Mouse (Mus musculus) mature B cell (primary cell): Measurements from ENCODE around the gene Grin2b.
"Not testable (repeated sequence)": the region's sequence is repeated elsewhere in the genome, so short reads cannot be mapped to it uniquely, and the experiment has no call there.

Experiments
- in situ Hi-C: fragments of 300-500 bp; cut with MboI; formaldehyde crosslinking; loops from 2 replicates; pipeline ENCODE4 v1.14.3; 2019

Gene Grin2b

DNA sequence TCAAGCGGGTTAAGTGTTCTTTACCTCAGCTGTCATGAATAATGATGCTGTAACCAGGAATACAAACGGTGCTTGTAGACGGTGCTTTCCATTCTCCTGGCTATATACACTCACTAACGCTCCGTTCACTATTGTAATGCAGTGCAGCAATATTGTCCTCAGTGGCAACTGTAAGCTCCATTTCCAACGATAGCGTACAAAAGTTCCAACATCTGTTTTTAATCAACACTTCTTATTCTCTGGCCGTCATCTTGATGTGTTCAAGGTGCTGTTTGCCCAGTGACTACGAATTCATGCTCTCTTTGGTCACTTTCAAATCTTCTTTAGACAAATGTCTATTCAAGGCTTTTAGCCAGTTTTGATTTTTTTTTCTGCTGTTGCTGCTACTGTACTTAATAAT lies 480.8 kb downstream of the Grin2b start:
- in situ Hi-C loops = no loop called here

DNA sequence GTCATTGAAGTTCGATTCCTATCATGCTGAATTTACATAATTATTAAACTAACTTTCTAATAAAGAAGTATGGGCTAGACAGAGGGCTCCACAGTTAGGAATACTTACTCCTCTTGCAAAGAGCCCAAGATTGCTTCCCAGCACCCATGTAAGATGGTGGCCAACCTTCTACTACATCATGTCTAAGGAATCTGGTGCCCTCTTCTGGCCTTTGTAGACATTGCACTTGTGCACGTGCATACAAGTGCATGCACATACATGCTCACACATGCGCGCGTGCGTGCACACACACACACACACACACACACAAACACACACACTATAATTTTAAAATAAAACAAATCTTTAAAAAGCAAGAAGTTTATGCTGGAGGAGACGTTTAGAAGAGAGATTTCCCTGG lies 481.8 kb downstream of the Grin2b start:
- in situ Hi-C loops = no loop called here

DNA sequence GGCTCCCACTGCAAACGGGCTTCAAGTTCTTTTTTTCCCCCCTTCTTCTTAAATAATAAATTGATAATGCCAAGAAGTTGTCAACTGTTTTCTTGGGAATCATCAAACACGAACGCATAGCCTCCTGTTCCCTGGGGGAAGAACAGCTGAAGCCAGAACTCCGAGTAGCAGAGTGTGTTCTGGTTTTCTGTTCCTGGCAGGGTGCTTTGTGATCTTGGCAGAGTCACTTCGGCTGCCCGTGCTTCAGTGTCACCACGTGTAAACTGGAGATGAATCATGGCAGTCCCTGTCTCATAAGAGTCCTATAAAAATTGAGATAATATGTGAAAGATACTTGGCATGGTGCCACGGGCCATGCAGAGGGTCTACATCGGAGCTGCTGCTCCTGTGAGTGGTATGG lies 485.4 kb downstream of the Grin2b start:
- in situ Hi-C loops = no loop called here

DNA sequence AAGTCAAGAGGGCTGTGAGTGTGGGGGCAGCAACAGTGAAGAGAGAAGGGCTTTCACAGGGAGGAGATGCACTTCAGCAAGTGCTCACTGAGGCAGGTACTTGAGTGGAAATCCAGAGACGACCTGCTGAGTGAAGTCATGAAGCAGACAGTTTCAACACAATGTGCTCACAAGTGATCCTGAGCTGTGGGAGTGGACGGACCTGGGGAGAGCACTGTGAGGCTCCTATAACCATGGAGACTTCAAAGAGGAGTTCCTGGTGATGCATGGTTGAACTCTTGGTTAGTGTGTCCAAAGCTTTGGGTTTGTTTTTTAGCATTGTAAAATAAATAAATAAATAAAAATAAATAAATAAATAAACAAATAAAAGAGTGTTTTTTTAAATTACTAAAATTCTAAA lies 489.1 kb downstream of the Grin2b start:
- in situ Hi-C loops = no loop called here

DNA sequence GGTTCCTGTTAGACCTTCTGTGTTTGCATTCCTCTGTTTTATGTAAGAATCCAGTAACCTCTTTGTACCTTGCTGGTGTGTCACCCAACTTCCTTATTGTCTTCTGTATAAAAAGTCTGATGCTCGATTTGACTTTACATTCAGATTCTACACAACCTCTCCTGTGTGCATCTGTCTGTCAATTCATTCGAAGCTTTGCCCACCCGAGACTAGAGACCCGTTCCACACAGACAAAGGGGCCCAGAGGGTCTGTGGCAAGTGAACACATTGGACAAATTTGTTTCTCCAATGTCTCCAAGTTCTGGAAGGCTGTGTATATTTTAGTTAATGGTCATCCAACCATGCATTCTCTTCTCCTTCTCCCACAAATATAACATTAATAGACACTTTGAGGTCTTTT lies 491.9 kb downstream of the Grin2b start:
- in situ Hi-C loops = not testable (repeated sequence)

DNA sequence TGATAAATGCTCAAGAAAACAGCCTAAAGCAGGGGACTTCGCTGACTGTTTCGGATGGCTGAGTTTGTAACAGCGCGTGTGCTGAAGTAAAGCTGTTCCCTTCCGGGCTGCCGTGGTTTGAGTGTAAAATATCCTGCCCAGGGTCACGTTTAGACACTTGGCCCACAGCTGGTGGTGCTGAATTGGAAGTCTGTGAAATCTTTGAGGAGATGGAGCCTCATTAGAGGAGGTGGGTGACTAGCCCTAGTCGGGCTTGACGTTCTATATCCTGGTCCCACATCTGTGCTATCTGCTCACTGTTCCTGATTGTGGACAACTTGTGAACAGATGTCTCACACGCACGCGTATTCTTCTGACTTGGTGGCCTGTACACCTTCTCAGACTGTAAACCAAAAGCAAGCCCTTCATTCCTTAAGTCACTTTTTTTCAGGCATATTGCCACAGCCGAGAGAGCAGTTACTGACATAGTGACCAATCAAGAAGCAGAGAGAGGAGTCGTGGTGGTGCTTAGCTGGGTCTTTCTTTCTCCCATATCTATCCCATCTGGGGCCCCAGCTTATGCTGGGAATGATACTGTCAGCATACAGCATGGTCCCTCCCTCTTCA lies 493.1 kb downstream of the Grin2b start:
- in situ Hi-C loops = no loop called here

DNA sequence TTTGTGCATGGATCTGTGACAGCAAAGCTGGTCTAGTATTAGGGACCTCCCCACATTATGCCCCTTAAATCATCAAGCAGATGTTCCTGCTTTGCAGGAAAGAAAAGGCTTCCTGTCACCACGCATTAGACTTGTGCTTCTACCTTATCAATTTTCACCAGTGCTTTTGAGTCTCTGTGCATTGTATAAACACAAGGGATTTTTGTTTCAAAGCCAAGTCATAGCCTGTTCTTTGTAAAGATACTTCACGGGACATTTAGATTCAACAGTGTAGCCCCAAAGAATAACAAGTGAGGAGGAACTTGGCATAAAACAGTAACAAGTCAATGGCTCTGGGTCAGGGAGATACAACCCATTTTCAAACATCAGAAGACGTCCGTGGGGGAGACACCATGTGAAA lies 498.9 kb downstream of the Grin2b start:
- in situ Hi-C loops = no loop called here

DNA sequence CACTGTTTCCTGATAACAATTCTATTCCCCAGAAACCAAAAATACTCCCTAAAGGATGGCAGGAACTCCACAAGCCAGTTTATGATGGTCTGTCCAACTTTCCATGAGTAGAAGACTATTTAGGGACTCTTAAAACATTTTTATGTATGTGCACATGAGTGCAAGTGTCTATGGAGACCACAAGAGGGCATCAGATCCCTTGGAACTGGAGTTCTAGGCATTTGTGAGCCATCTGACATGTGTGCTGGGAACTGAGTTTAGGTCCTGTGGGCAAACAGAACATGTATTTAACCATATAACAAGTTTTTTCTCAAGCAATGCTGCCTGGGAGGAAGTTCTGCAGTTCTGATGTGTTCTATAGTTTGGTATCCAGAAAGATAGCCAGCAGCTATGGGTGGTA lies 501.3 kb downstream of the Grin2b start:
- in situ Hi-C loops = no loop called here
